Mouse (Mus musculus) forebrain, embryonic 15.5 days (tissue): Measurements from ENCODE around the gene Msn. TPM values are rescaled to one million over a fixed set of nuclear protein-coding genes. Genes with fewer than 3 reads are reported as not detected.
"Not testable (repeated sequence)": the region's sequence is repeated elsewhere in the genome, so short reads cannot be mapped to it uniquely, and the experiment has no call there.

Experiments used
- ATAC-seq: fragments of 200-750 bp; cut with Nextera tagmentation; replicated peaks from 2 replicates; pipeline ENCODE4 v1.8.0; 2017; ENCODE audit warnings: mild to moderate bottlenecking, moderate TSS enrichment, moderate library complexity
- H3K27ac ChIP-seq: fragments of 300-500 bp; sonication (generic); replicated peaks from 2 replicates; pipeline ENCODE4 v1.5.1; 2015; ENCODE audit warnings: mild to moderate bottlenecking, inconsistent platforms
- H3K27me3 ChIP-seq: fragments of 300-500 bp; sonication (generic); 2 replicates; pipeline ENCODE4 v1.6.1; 2015; ENCODE audit warnings: inconsistent platforms
- H3K36me3 ChIP-seq: fragments of 300-500 bp; sonication (generic); 2 replicates; pipeline ENCODE4 v1.6.1; 2015; ENCODE audit warnings: mild to moderate bottlenecking, inconsistent platforms
- H3K4me1 ChIP-seq: fragments of 300-500 bp; sonication (generic); 2 replicates; pipeline ENCODE4 v1.6.1; 2015; ENCODE audit warnings: inconsistent platforms
- H3K4me2 ChIP-seq: fragments of 300-500 bp; sonication (generic); replicated peaks from 2 replicates; pipeline ENCODE4 v1.6.1; 2015; ENCODE audit warnings: mild to moderate bottlenecking, inconsistent platforms
- H3K4me3 ChIP-seq: fragments of 300-500 bp; sonication (generic); 2 replicates; pipeline ENCODE4 v1.5.1; 2015; ENCODE audit warnings: mild to moderate bottlenecking, inconsistent platforms
- H3K9ac ChIP-seq: fragments of 300-500 bp; sonication (generic); replicated peaks from 2 replicates; pipeline ENCODE4 v1.6.1; 2015; ENCODE audit warnings: mild to moderate bottlenecking, inconsistent platforms
- H3K9me3 ChIP-seq: fragments of 300-500 bp; sonication (generic); 2 replicates; pipeline ENCODE4 v1.6.1; 2016; ENCODE audit warnings: inconsistent platforms
- WGBS: fragments of 180-500 bp; shearing (Covaris S2); methylation state at CpG from one replicate; pipeline ENCODE4 v1.1.7; 2015; ENCODE audit warnings: mixed read lengths; 5-methylcytosine and 5-hydroxymethylcytosine counted together
- polyA plus RNA-seq: library from polyadenylated mRNA; unstranded; fragments of >200 nt; fragmentation: Nextera tagmentation; extraction: Ambion mirVana; gene quantifications from 2 replicates; pipeline ENCODE4 v1.2.1, GENCODE M21; 2015

The Msn gene
- polyA plus RNA-seq, 1 experiment from 2014 or later = 36.7 TPM

DNA sequence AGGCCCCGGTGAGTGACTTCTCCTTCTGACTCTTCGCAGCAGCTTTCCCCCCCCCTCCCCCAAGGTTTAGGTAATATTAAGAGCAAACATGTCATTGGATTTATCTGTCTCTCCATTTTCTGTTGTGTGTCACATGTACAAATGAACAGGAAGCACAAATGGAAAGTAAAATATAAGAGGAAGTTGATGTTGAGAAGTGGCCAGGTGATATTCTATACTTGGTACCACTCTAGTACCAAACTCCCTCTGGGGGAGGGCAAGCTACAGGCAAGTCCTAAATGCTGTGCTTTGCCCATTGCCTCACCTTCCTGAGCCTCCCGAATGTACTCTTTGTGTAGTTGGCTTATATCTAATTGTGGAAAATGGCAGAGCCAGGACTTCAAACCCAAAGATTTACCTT is 62.1 kb downstream of the Msn start:
- no peaks in the 10 kb centered on the region for H3K27me3 ChIP-seq
- H3K9me3 ChIP-seq = no peaks in the 10 kb centered on the region
- no peak overlapping the region for H3K4me3 ChIP-seq
- H3K9ac ChIP-seq = no peak overlapping the region
- ATAC-seq = no peak
- H3K36me3 ChIP-seq = no peaks in the 10 kb centered on the region
- H3K4me2 ChIP-seq = no peak overlapping the region
- H3K27ac ChIP-seq = no peak overlapping the region
- H3K4me1 ChIP-seq = no peaks in the 10 kb centered on the region
- 92% methylated on average over 3 of the region's 3 CpGs for WGBS

DNA sequence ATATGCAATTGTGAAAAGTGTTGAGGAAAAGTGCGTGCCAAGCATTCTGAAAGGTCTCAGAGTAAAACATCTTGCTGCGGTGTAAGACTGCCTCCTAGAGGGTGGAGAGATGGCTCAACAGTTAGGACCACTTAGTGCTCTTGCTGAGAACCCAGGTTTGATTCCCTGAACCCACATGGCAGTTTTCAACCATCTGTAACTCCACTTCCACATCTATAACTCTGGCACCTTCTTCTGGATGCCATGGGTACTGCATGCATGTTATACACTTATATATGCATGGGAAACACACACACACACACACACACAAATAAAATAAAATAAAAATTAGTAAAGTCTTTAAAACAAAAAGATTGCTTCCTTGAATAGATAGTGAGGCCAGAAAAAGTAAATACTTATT is 66.7 kb downstream of the Msn start:
- WGBS = 86% methylated on average over 2 of the region's 2 CpGs
- Histone ChIP-seq H3K4me3 (no peak overlapping the region), H3K27me3 (no peaks in the 10 kb centered on the region), H3K4me2 (no peak overlapping the region), H3K36me3 (no peaks in the 10 kb centered on the region), H3K27ac (no peak overlapping the region), H3K4me1 (no peaks in the 10 kb centered on the region), H3K9me3 (no peaks in the 10 kb centered on the region), H3K9ac (no peak overlapping the region)
- ATAC-seq = no peak

- no peak overlapping the region for H3K4me3 ChIP-seq
- no peaks in the 10 kb centered on the region for H3K36me3 ChIP-seq
- peak overlapping the region; percentile 65 for H3K27ac ChIP-seq
- ATAC-seq = peak; percentile 89
- no peaks in the 10 kb centered on the region for H3K9me3 ChIP-seq
- H3K4me1 ChIP-seq = no peaks in the 10 kb centered on the region
- 52% methylated on average over 2 of the region's 2 CpGs for WGBS
- no peak overlapping the region for H3K4me2 ChIP-seq
- H3K27me3 ChIP-seq = no peaks in the 10 kb centered on the region
- H3K9ac ChIP-seq = no peak overlapping the region
Observed at GRCm38 (mm10) chrX:96171645-96172388, 76.0 kb downstream of the Msn start.

GRCm38 (mm10) chrX:96178437-96178836 is 82.6 kb downstream of the Msn start:
- H3K4me1 ChIP-seq = no peaks in the 10 kb centered on the region
- H3K27ac ChIP-seq = no peak overlapping the region
- no peak overlapping the region for H3K4me2 ChIP-seq
- no peaks in the 10 kb centered on the region for H3K27me3 ChIP-seq
- H3K36me3 ChIP-seq = no peaks in the 10 kb centered on the region
- no peak overlapping the region for H3K4me3 ChIP-seq
- H3K9ac ChIP-seq = no peak overlapping the region
- no peaks in the 10 kb centered on the region for H3K9me3 ChIP-seq
- WGBS = 6% methylated on average over 1 of the region's 1 CpGs
- ATAC-seq = 0 out of 2 replicates have a peak, but pooled peaks have one; percentile 53

DNA sequence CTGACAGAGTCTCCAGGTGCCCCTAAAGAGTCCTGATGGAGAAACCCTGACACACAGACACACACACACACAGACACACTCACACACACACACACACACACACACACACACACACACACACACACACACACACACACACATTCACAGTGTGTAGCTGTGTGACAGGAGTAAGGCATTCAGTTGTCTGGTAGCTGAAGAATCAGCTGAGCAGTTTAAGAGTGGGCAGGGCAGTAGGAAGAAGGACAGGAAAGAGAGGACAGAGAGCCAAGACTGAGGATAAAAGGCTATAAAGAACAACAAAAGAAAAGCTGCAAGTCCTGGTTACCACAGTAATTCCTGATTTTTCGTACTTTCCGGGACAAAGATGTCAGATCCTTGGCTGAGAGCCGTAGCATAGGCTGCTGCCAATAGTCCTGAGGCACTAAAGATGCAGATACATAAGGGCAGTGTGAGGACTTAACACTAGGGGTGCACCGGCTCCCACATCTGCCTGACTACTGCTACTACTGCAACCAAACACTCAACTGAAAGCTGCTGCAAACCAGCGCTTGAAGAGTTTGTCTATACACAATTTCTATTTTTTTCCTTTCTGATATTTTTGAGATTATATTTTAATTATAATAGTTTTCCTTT is 88.4 kb downstream of the Msn start:
- Histone ChIP-seq H3K27me3 (no peaks in the 10 kb centered on the region), H3K27ac (no peak overlapping the region), H3K4me3 (no peak overlapping the region), H3K4me2 (no peak overlapping the region), H3K9ac (no peak overlapping the region), H3K4me1 (no peaks in the 10 kb centered on the region), H3K9me3 (no peaks in the 10 kb centered on the region), H3K36me3 (no peaks in the 10 kb centered on the region)
- 54% methylated on average over 5 of the region's 5 CpGs for WGBS
- no peak for ATAC-seq

GRCm38 (mm10) chrX:96205143-96205542 is 109.3 kb downstream of the Msn start:
- not testable (repeated sequence) for H3K36me3 ChIP-seq, H3K27ac ChIP-seq, H3K4me2 ChIP-seq, H3K4me3 ChIP-seq, ATAC-seq, H3K9me3 ChIP-seq, H3K27me3 ChIP-seq, H3K9ac ChIP-seq, H3K4me1 ChIP-seq
- 89% methylated on average over 3 of the region's 3 CpGs for WGBS

GRCm38 (mm10) chrX:96206872-96207271 is 111.0 kb downstream of the Msn start:
- Histone ChIP-seq H3K4me3 (no peak overlapping the region), H3K36me3 (no peaks in the 10 kb centered on the region), H3K4me2 (no peak overlapping the region), H3K27me3 (no peaks in the 10 kb centered on the region), H3K4me1 (no peaks in the 10 kb centered on the region), H3K27ac (no peak overlapping the region), H3K9ac (no peak overlapping the region), H3K9me3 (no peaks in the 10 kb centered on the region)
- no peak for ATAC-seq
- WGBS = 39% methylated on average over 1 of the region's 1 CpGs

GRCm38 (mm10) chrX:96218088-96218487 is 122.2 kb downstream of the Msn start:
- H3K4me2 ChIP-seq = no peak overlapping the region
- 52% methylated on average over 1 of the region's 1 CpGs for WGBS
- no peak overlapping the region for H3K27ac ChIP-seq
- H3K36me3 ChIP-seq = no peaks in the 10 kb centered on the region
- H3K4me1 ChIP-seq = no peaks in the 10 kb centered on the region
- H3K9me3 ChIP-seq = no peaks in the 10 kb centered on the region
- no peak overlapping the region for H3K9ac ChIP-seq
- ATAC-seq = no peak
- no peaks in the 10 kb centered on the region for H3K27me3 ChIP-seq
- no peak overlapping the region for H3K4me3 ChIP-seq

Other genes with a start within 250 kb of the Msn start
- gene Las1l, start 139.1 kb upstream of the Msn start, polyA plus RNA-seq = 78.1 and 78.3 TPM in 2 replicates
- not detected in 2 replicates for gene Vsig4, start 197.4 kb downstream of the Msn start, polyA plus RNA-seq